Mouse (Mus musculus) neural tube, embryonic 12.5 days (tissue): ENCODE measurements at regions not wholly inside any gene's neighbourhood (a gene's known extent, or its start where the extent isn't known, plus 50 kb on each side); places are given as distances from the start of the nearest gene placed in this dataset.
A peak's percentile ranks its signal among the peaks of the same experiment; 100 is the strongest.

Source experiments
- ATAC-seq: fragments of 200-750 bp; cut with Nextera tagmentation; 2 replicates; pipeline ENCODE4 v1.8.0; 2017; ENCODE audit warnings: low read depth, mild to moderate bottlenecking, moderate TSS enrichment, moderate library complexity; ENCODE audit not compliant: low FRiP score
- H3K27ac ChIP-seq: fragments of 300-500 bp; sonication (generic); 2 replicates; pipeline ENCODE4 v1.5.1; 2016
- H3K27me3 ChIP-seq: fragments of 300-500 bp; sonication (generic); replicated peaks from 2 replicates; pipeline ENCODE4 v1.6.1; 2016; ENCODE audit warnings: mild to moderate bottlenecking
- H3K36me3 ChIP-seq: fragments of 300-500 bp; sonication (generic); 2 replicates; pipeline ENCODE4 v1.6.1; 2016; ENCODE audit warnings: mild to moderate bottlenecking
- H3K4me1 ChIP-seq: fragments of 300-500 bp; sonication (generic); 2 replicates; pipeline ENCODE4 v1.6.1; 2016
- H3K4me2 ChIP-seq: fragments of 300-500 bp; sonication (generic); replicated peaks from 2 replicates; pipeline ENCODE4 v1.6.1; 2016; ENCODE audit warnings: mild to moderate bottlenecking
- H3K4me3 ChIP-seq: fragments of 300-500 bp; sonication (generic); 2 replicates; pipeline ENCODE4 v1.5.1; 2016
- H3K9ac ChIP-seq: fragments of 300-500 bp; sonication (generic); 2 replicates; pipeline ENCODE4 v1.6.1; 2016; ENCODE audit warnings: mild to moderate bottlenecking
- H3K9me3 ChIP-seq: fragments of 300-500 bp; sonication (generic); 2 replicates; pipeline ENCODE4 v1.6.1; 2016; ENCODE audit warnings: mild to moderate bottlenecking
- WGBS: fragments of 180-500 bp; shearing (Covaris S2); methylation state at CpG from one replicate; pipeline ENCODE4 v1.1.7; 2016; 5-methylcytosine and 5-hydroxymethylcytosine counted together

DNA sequence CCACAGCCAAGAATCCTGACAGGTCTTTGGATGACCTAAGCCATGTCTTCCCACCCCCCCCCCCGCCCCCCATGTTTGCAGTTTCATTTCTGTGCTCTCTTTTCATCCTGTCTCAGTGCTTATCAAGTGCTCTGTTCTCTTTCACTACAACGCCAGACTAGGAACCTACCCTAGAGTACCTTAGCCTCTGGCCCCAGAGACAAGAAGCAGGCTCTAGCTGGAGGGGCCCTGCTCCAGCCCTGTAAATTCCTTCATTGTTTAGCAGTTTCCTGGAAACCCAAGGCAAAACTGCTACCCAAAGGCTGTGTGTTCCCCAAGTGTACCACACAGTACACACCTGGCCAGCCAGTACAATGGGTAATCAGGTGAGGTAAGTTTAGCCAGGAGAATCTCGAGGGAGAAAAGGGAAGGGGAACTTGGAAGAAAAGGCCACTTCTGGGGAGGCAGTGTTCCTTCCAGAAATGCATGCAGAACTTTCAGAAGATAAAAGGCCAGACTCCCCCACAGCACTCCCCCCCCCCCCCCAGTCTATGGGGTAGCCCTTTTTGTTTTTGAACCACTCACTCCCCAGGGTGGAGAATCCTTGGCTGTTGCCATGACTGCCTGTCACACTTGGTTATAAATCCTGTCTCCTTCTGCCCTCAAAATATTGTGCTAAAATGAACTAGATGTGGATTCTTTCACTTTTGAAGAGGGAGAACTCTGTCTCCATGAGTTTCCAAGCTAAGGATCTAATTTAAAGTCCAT is 419.1 kb downstream of the Efnb2 start:
- H3K9me3 ChIP-seq = no peaks in the 10 kb centered on the region
- peaks cover 9% of the 10 kb centered on the region for H3K4me1 ChIP-seq
- no peak overlapping the region for H3K27ac ChIP-seq
- ATAC-seq = peak; percentile 75
- 19% methylated on average over 3 of the region's 3 CpGs for WGBS
- H3K4me3 ChIP-seq = no peak overlapping the region
- no peaks in the 10 kb centered on the region for H3K27me3 ChIP-seq
- no peak overlapping the region for H3K4me2 ChIP-seq
- H3K9ac ChIP-seq = no peak overlapping the region
- H3K36me3 ChIP-seq = no peaks in the 10 kb centered on the region

GRCm38 (mm10) chr8:8241051-8241688 is 419.9 kb downstream of the Efnb2 start:
- Histone ChIP-seq H3K9ac (no peak overlapping the region), H3K36me3 (no peaks in the 10 kb centered on the region), H3K27me3 (no peaks in the 10 kb centered on the region), H3K4me3 (no peak overlapping the region), H3K9me3 (no peaks in the 10 kb centered on the region), H3K27ac (no peak overlapping the region), H3K4me1 (peaks cover 9% of the 10 kb centered on the region), H3K4me2 (no peak overlapping the region)
- ATAC-seq = no peak
- WGBS = 71% methylated on average over 9 of the region's 9 CpGs

DNA sequence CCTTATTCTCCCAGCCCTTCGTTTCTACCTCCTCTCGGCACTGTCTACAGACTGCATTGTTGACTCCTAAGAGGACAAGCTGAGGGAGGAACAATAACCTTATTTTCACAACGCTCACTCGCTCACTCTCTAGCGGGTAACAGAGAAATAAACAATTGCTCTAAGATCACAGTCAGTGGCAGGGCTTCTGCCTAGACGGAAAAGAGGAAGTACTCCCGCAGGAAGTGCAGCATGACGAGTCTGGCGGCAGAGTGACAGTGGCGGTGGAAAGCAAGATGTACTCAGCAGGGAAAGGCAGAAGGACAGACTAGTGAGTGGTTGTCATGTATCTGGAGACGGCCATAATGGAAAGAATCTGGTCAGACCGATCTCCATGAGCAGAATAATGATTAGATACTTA is 421.6 kb downstream of the Efnb2 start:
- 74% methylated on average over 12 of the region's 12 CpGs for WGBS
- no peak overlapping the region for H3K9ac ChIP-seq

GRCm38 (mm10) chr8:8238051-8238450 is 423.0 kb downstream of the Efnb2 start:
- H3K4me1 ChIP-seq = peaks cover 9% of the 10 kb centered on the region
- H3K4me2 ChIP-seq = no peak overlapping the region
- no peaks in the 10 kb centered on the region for H3K36me3 ChIP-seq
- no peak overlapping the region for H3K4me3 ChIP-seq
- H3K9me3 ChIP-seq = no peaks in the 10 kb centered on the region
- H3K9ac ChIP-seq = no peak overlapping the region
- H3K27me3 ChIP-seq = no peaks in the 10 kb centered on the region
- no peak overlapping the region for H3K27ac ChIP-seq
- WGBS = 92% methylated on average over 6 of the region's 6 CpGs
- ATAC-seq = no peak

More for the DNA sequence above, 421.6 kb downstream of the Efnb2 start:
- H3K27ac ChIP-seq = no peak overlapping the region
- H3K36me3 ChIP-seq = no peaks in the 10 kb centered on the region
- no peak overlapping the region for H3K4me2 ChIP-seq
- no peak for ATAC-seq
- H3K4me1 ChIP-seq = peaks cover 9% of the 10 kb centered on the region
- no peak overlapping the region for H3K4me3 ChIP-seq
- no peaks in the 10 kb centered on the region for H3K27me3 ChIP-seq
- no peaks in the 10 kb centered on the region for H3K9me3 ChIP-seq

GRCm38 (mm10) chr8:8233616-8234015 is 427.4 kb downstream of the Efnb2 start:
- no peaks in the 10 kb centered on the region for H3K36me3 ChIP-seq
- no peak for ATAC-seq
- no peak overlapping the region for H3K4me3 ChIP-seq
- peaks cover 7% of the 10 kb centered on the region; the same call in 1 of the 2 replicates for H3K4me1 ChIP-seq
- no peak overlapping the region for H3K9ac ChIP-seq
- no peak overlapping the region for H3K27ac ChIP-seq
- 88% methylated on average over 3 of the region's 3 CpGs for WGBS
- no peaks in the 10 kb centered on the region for H3K27me3 ChIP-seq
- no peaks in the 10 kb centered on the region for H3K9me3 ChIP-seq
- H3K4me2 ChIP-seq = no peak overlapping the region

DNA sequence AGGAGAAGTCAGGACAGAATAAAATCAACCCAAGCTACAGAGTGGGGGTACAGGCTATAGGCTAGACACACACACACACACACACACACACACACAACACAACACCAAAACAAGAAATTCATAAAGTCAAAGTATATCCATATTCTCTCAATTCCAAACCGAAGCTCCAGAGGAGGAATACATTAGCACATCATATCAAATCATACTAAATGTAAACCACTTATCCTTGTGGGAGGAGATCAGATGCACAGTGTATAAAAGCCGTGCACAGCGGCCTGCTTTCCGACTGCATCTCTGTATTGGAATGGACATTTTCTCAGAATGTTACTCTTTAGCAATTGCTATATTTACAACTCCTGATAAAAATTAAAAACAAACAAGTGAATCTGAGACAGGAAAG is 427.9 kb downstream of the Efnb2 start:
- Histone ChIP-seq H3K9ac (no peak overlapping the region), H3K4me1 (peaks cover 7% of the 10 kb centered on the region; the same call in 1 of the 2 replicates), H3K36me3 (no peaks in the 10 kb centered on the region), H3K9me3 (no peaks in the 10 kb centered on the region), H3K4me3 (no peak overlapping the region), H3K27ac (no peak overlapping the region), H3K4me2 (no peak overlapping the region), H3K27me3 (no peaks in the 10 kb centered on the region)
- WGBS = 91% methylated on average over 4 of the region's 4 CpGs
- ATAC-seq = no peak

DNA sequence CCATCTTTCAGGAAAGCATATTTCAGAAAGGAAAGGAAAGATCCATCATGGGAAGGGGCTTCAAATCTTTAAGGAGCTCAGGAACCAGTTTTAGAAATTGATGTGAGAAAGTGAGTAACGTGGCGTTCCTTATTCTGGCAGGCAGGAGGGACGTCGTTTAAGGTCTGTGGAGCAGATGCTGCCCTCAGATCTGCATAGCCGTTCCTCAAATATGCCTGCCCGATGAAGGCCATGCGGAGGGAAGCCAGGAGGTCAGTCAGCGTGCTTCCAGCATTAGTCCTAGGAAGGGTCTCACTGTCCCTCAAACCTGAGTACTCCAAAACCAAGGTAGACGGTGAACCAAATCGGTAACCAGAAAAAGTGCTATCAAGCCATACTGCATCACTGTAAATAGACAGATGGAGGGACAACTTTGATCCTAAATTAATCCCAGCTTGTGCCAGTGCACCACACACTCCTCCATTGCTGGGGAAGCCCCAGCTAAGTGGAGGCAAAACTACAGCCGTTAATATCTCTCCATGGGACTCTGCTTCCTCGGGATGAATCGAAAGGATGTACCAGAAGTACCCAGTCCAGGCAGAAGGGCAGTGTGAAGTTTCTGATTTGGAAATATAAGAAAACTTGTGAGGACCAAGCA is 428.9 kb downstream of the Efnb2 start:
- no peaks in the 10 kb centered on the region for H3K9me3 ChIP-seq
- no peaks in the 10 kb centered on the region for H3K36me3 ChIP-seq

DNA sequence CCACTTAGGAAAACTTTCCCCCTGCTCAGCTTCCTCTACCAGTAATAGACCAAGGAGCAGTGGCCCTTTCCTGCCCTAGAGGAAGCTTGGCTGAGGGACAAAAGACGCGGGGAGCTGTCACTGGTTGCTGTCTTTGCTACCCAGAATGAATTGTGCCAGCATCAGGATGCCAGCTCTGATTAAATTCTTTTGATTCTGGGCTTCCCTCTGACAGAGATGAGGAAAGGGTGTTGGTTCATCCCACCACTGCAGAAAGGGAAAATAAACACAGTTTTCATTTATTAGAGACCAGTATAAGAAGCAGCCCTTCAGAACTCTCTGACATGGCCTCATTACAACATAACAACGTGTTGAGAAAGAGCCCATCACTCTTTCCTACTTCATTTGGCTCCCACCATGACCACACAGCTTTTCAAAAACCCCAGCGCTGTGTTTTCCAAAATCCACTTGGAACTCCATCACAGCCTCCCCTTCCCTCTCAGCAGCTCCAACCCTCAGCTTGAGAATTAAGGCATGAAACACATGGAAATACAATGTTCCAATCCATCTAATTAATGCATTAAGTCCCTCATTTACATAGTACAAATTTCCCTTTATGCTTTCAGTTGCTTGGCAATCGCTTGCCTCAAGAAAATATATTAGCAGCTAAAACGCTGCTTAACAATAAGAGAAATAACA is 429.6 kb downstream of the Efnb2 start:
- ATAC-seq = peak; percentile 61; the same call in 1 of the 2 replicates
- 49% methylated on average over 6 of the region's 6 CpGs for WGBS
- no peaks in the 10 kb centered on the region for H3K9me3 ChIP-seq

More for the DNA sequence above, 428.9 kb downstream of the Efnb2 start:
- H3K27me3 ChIP-seq = no peaks in the 10 kb centered on the region
- ATAC-seq = peak; percentile 48; the same call in 1 of the 2 replicates
- H3K27ac ChIP-seq = no peak overlapping the region
- WGBS = 58% methylated on average over 13 of the region's 13 CpGs
- H3K4me3 ChIP-seq = no peak overlapping the region
- H3K4me2 ChIP-seq = no peak overlapping the region
- H3K9ac ChIP-seq = no peak overlapping the region
- peaks cover 7% of the 10 kb centered on the region; the same call in 1 of the 2 replicates for H3K4me1 ChIP-seq

DNA sequence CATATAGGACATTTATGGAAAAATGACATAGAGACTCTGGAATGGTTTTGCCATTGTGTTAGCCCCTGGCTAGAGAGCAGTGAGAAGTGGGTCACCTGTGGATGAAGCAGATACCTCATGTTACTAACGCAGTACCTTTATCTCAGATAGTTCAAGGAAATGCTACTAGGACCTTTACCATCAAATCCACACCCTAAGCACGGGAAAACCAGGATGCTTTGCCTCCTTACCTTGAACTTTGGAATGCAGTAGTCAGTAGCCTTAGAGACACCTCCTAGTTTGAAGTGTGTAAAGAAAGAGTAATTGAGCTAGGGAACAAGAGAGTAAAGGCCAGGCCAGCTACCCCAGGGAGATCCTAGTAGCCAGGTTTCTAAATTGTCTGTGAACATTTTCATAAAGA is 435.0 kb downstream of the Efnb2 start:
- no peak overlapping the region for H3K4me3 ChIP-seq
- H3K36me3 ChIP-seq = no peaks in the 10 kb centered on the region
- no peaks in the 10 kb centered on the region for H3K27me3 ChIP-seq
- peaks cover 4% of the 10 kb centered on the region; the same call in 1 of the 2 replicates for H3K4me1 ChIP-seq
- H3K27ac ChIP-seq = no peak overlapping the region
- ATAC-seq = no peak
- WGBS = 87% methylated on average over 2 of the region's 2 CpGs
- H3K9ac ChIP-seq = no peak overlapping the region
- H3K4me2 ChIP-seq = no peak overlapping the region
- H3K9me3 ChIP-seq = no peaks in the 10 kb centered on the region

More for the DNA sequence above, 429.6 kb downstream of the Efnb2 start:
- Histone ChIP-seq H3K27ac (no peak overlapping the region), H3K4me1 (peaks cover 7% of the 10 kb centered on the region; the same call in 1 of the 2 replicates), H3K27me3 (no peaks in the 10 kb centered on the region), H3K4me2 (no peak overlapping the region), H3K4me3 (no peak overlapping the region), H3K9ac (no peak overlapping the region), H3K36me3 (no peaks in the 10 kb centered on the region)

DNA sequence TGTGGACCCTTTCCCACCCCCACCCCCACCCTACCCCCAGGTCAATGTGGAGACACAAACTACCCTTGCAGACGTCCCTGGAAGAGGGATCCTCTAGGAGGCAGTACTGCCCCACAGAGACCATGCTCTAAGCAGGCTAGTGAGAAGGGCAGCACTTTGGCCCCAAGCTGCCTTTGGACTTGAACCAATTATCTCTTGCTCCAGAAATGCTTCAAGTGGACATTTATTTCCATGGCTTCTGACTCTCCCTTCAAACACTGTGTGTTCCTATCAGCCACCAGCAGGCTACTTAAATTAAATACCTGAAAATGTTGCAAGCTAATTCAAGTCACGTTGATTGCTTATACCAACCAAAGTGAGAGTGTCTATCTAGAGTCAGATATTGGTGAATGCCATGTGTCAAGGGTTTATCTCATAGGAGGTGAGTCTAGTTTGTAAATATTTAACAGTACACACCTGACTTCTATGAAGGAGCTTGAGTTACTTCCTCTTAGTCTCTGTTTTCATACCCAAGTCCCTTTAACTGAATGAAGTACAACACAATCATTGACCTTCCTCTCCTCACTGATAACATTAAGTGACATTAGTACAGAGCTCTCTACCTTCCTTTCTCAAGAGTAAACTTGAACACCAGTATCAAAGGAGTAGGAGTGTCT is 435.7 kb downstream of the Efnb2 start:
- H3K4me2 ChIP-seq = no peak overlapping the region
- H3K4me1 ChIP-seq = no peaks in the 10 kb centered on the region
- no peak overlapping the region for H3K4me3 ChIP-seq
- no peak overlapping the region for H3K9ac ChIP-seq
- H3K9me3 ChIP-seq = no peaks in the 10 kb centered on the region
- no peak for ATAC-seq
- no peaks in the 10 kb centered on the region for H3K27me3 ChIP-seq
- H3K27ac ChIP-seq = no peak overlapping the region
- WGBS = 57% methylated on average over 2 of the region's 2 CpGs
- no peaks in the 10 kb centered on the region for H3K36me3 ChIP-seq

- Histone ChIP-seq H3K4me1 (0 out of 2 replicates have a peak, but pooled peaks cover 3% of the 10 kb centered on the region), H3K27me3 (no peaks in the 10 kb centered on the region), H3K9ac (no peak overlapping the region), H3K4me2 (peak overlapping the region; percentile 40; the same call in 1 of the 2 replicates), H3K9me3 (no peaks in the 10 kb centered on the region), H3K27ac (0 out of 2 replicates have a peak overlapping the region, but pooled peaks have one; percentile 12), H3K4me3 (no peak overlapping the region), H3K36me3 (no peaks in the 10 kb centered on the region)
- 36% methylated on average over 14 of the region's 14 CpGs for WGBS
- ATAC-seq = peak; percentile 92
Measured at GRCm38 (mm10) chr8:8220395-8221031, 440.5 kb downstream of the Efnb2 start.
